Mouse (Mus musculus) adrenal gland, adult (tissue): ENCODE measurements at regions not wholly inside any gene's neighbourhood (a gene's known extent, or its start where the extent isn't known, plus 50 kb on each side); places are given as distances from the start of the nearest gene placed in this dataset.
"Not testable (repeated sequence)": the region's sequence is repeated elsewhere in the genome, so short reads cannot be mapped to it uniquely, and the experiment has no call there.

ENCODE experiments used
- DNase-seq, 2 experiments: peaks; one replicate each; pipeline ENCODE4 v3.0.0; 2022 to 2023; ENCODE audit warnings: low spot score in 1 of 2; ENCODE audit not compliant: inconsistent age in 2 of 2

GRCm38 (mm10) chr3:113703040-113703439 lies 73.1 kb upstream of the Rnpc3 start:
- DNase-seq: not testable (repeated sequence)

GRCm38 (mm10) chr3:113699063-113699462 lies 69.1 kb upstream of the Rnpc3 start:
- DNase-seq: no peak

GRCm38 (mm10) chr3:113697471-113697870 lies 67.5 kb upstream of the Rnpc3 start:
- DNase-seq: peak in 1 of 2 experiments; percentile 19

GRCm38 (mm10) chr3:113696518-113696917 lies 66.6 kb upstream of the Rnpc3 start:
- DNase-seq: no peak
